Mouse (Mus musculus) brain, adult 2 months (tissue): Measurements from ENCODE around the gene Pgap2.
A peak's percentile ranks its signal among the peaks of the same experiment; 100 is the strongest.

Source experiments
- DNase-seq: peaks from one replicate; pipeline ENCODE4 v3.0.0; 2011; ENCODE audit warnings: low read depth, low spot score

Pgap2 gene

DNA sequence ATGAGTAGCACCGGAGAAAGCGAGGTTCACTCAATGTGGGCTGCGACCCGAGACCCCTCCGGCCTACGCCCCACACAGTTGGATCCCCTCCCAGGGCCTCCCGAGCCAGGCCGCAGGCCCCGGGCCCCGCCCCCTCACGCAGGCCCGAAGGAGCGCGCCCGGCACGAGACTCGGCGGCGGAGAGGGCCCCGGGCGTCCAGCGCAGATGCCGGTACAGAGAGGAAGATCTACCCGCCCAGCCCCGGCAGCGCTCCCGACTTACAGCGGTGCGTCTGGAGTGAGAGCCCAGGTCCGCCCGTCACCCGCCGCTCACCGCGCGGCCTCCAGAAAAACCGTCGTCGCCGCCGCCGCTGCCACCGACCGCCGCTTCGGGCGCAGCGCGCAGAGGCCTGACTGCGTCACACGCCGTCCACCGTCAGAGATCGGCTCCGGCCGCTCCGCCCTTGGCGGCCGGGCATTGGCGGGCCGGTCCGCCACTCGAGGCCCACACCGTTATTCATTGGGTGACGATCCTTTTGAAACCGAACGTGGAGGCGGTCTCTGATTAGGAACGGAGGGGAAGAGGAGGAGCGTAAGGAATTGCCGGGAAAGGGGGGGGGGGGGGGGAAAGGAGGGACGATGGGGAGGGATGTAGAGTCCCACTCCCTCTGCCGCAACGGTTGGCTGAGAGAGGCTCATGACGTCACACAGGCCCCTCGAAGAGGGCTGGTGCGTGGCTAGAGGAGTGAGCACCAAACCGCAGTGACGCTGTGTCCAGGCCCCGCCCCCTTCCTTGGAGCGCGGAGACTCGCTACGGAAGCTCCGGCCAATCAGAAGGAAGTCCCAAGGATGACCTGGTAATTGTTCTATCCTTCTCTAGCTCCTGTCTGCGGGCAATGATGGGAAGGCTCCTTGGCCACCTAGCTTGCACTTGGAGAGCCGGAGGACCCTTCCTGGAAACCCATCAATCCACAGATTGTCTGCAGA, at the start of gene Pgap2, which contains the start of gene Nup98:
TSS of gene Pgap2 (plus strand) at position 453 of the 966 bp plus-strand sequence.
TSS of gene Nup98 (minus strand) at position 421 of the 966 bp plus-strand sequence.
- peak; percentile 100 for DNase-seq

DNA sequence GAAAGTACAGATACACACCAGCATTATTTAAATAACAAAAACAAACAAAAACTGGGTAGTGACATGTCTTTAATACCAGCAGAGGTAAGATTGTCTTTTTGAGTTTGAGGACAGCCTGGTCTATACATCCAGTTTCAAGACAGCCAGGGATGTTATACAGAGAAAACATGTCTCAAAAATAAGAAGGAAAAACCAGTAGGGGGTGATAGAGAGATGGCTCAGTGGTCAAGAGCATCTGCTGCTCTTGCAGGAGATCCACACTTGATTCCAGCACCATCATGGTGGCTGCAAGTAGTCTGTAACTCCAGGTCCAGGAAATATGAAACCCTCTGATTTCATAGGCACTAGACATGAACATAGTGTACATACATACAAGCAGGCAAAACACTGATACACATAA, 39.7 kb upstream of the Pgap2 start:
- peak; percentile 22 for DNase-seq

DNA sequence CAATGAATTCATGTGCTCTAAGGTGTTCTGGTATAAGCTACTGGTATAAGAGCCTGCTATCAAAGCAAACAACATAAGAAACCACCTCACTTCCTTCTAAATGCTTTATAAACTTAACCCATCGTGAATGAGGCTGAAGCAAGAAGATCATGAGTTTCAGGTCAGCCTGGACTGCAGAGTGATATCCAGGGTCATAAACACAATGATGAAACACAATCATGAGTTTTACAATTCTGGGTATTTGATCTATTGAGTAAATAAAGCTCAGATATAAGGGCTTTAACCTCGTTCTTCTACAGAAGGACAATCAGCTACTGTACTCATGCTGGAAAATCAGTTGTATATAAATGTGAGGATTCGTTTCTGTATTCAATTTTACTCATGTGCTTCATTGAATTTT, 26.2 kb upstream of the Pgap2 start:
- DNase-seq = no peak

DNA sequence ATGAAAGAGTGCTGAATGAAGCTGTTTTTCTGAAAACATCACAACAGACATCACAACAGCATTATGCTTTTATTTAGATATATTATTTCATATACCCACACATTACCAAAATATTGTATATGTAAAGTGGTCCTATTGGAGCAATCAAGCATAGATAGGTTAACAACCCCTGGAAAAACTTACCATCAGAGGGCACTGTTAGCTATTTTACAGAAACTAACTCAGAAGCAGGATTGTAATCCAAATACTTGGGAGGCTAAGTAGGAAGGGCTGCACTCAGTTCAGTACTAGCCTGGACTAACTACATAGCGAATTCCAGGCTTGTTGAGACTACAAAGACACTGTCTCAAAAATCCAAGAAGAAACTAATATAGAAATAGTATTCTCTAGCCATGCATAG, 17.7 kb upstream of the Pgap2 start:
- DNase-seq = peak; percentile 20

DNA sequence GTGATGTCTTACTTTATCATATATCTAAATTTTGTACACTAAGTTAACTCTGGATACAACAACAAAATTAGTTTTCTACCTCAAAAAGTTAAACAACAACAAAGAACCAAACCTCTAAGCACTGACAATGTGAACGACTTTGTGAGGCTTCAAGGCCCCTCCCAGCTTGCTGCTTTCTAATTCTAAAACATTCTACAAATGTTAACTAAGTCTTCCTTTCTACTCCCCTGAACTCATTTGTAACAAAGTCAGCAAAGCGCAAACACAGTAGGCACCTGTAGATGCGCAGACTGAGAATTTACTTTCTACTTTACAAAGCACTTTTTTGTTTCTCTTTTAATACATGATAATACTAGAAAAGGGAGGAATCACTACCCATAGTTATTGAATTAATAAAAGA, 9.4 kb upstream of the Pgap2 start:
- no peak for DNase-seq

DNA sequence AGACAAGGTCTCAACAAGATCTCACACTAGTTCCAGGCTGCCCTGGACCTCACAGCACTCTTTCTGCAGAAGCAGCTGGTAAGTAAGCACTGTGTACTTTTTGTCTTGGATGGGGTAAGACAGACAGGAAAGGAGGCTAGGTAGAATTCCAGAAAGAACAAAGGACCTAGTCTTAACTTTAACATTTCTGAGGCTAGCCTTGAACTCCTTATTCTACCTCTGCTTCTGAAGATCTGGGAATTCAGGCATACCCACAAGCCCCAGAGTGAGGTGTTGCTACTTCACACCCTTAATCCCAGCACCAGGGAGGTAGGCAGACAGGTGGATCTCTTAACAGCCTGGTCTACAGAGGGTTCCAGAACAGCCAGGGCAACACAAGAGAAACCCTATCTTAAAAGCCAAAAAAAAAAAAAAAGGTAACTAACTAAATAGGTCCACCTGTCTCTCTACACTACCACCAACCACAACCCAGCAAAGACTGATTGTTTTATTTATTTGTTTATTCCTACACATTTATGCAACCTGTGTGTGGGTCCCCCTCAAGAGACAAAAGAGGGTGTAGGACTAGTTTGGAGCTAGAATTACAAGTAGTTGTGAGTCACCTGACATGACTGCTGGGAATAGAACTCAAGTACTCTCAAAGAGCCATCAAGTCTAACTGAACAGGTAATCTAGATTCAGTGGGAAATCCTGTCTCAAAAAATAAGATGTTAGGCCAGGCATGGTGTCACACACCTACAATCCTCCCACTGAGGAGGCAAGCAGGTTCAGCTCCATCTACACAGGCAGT, 8.8 kb upstream of the Pgap2 start:
- DNase-seq = no peak

GRCm38 (mm10) chr7:102204296-102204857, 5.6 kb upstream of the Pgap2 start:
- no peak for DNase-seq

GRCm38 (mm10) chr7:102205646-102206045, 4.4 kb upstream of the Pgap2 start:
- no peak for DNase-seq

DNA sequence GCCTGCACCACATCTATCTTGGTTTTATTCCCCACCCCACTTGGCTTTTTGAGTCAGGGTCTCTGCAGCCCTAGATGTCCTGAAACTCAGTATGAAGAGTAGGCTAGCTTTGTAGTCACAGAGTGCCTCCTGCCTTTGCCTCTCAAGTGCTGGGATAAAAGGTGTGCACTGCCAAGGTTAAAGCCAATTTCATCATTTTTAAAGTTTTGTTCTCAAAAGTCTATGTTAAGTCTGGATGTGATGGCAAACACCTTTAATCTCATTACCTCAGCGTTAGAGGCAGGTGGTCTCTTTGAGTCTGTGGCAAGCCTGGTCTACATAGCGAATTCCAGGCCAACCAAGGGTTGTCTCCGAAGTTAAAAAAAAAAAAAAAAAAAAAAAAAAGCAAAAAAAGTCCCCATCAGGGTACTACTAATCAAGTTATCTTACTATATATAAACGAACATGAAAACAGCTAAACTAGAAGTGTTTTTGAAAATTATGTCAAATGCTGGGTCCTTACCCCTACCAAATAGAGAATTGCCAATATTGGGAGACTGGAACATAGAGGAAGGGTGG, 1.1 kb upstream of the Pgap2 start:
- no peak for DNase-seq

GRCm38 (mm10) chr7:102211071-102211470, 1.1 kb downstream of the Pgap2 start:
- DNase-seq = no peak

DNA sequence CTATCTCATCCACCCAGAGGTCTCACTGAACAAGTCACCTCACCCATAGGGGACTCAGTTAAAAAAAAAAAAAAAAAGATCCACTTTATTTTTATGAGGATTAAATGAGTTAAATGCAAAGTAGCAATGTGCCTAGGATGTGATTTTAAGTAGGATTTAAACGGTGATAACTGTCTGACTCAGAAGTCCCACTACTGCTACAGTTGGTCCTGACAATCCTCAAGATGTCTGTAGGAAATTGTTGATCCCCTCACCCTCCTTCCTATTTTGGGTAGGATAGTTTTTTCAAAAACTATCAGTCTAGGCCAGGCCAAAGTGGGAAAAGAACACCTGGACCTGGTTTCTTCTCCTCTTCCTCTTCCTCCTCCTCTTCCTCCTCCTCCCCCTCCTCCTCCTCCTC, 11.9 kb downstream of the Pgap2 start:
- DNase-seq = peak; percentile 48

DNA sequence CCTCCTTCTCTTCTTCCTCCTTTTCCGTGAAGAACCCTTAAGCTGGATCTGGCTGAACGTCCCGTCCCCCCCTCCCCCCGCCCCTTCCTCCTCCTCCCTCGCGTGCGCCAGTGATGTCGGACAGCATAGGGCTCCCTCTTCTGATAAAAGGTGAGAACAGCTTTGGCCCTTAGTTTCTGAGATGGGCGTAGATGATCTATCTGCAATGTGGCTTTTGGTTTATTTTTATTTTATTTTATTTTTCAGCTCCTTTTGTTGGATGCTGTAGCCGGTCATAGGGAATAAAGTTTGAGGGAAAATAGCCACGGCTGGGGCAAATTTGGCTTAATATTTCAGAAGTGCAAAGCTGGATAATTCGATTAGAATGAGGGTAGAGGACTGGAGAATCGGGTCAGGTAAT, 12.3 kb downstream of the Pgap2 start:
- peak; percentile 85 for DNase-seq

- peak; percentile 71 for DNase-seq
Observed at GRCm38 (mm10) chr7:102222830-102223556, 13.0 kb downstream of the Pgap2 start.

GRCm38 (mm10) chr7:102223883-102224738, 14.1 kb downstream of the Pgap2 start:
- DNase-seq = no peak

GRCm38 (mm10) chr7:102226051-102226450, 16.0 kb downstream of the Pgap2 start:
- no peak for DNase-seq

DNA sequence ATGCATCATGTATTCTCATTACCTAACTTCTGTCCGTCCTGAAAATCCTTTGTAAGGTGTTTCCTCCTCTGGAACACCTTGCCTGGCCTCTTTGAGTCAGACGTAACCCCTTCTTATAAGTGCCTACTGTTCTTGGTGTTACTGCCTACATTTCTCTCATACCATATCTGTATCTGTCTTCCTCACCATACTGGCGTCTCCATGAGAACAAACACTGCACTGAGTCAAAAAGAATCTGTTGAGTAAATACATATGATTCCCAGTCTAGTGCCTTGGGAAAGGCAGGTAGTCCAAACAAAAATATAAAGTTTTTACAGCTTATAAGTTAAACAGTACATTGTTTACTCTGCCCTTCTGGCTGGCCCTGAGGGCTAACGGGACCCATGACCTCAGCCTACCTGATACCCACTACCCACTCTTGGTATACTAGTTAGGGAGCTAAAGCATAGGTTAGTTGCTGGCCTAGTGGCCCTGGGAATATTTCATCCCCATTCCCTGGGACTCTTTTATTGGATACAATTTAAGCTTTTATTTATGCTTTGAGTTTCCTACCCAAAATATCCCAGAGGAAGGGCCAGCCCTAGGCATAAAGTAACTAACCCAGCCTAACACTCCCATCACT, 18.2 kb downstream of the Pgap2 start:
- no peak for DNase-seq

GRCm38 (mm10) chr7:102229814-102230213, 19.8 kb downstream of the Pgap2 start:
- peak; percentile 44 for DNase-seq

- DNase-seq = no peak
Observed at GRCm38 (mm10) chr7:102233059-102233458, 23.1 kb downstream of the Pgap2 start.

- peak; percentile 93 for DNase-seq
Observed at GRCm38 (mm10) chr7:102238686-102239286, 28.8 kb downstream of the Pgap2 start.
